Mouse (Mus musculus) forebrain, embryonic 11.5 days (tissue): ENCODE data around the gene Pdk2. TPM values are rescaled to one million over a fixed set of nuclear protein-coding genes. Genes with fewer than 3 reads are reported as not detected.
"Not testable (repeated sequence)": the region's sequence is repeated elsewhere in the genome, so short reads cannot be mapped to it uniquely, and the experiment has no call there.

Experiments used
- ATAC-seq: fragments of 200-750 bp; cut with Nextera tagmentation; replicated peaks from 2 replicates; pipeline ENCODE4 v1.8.0; 2017; ENCODE audit warnings: moderate TSS enrichment; ENCODE audit not compliant: low FRiP score
- DNase-seq: peaks from one replicate; pipeline ENCODE4 v3.0.0-alpha.2; 2017; ENCODE audit warnings: low spot score
- H3K27ac ChIP-seq: fragments of 300-500 bp; sonication (generic); 2 replicates; pipeline ENCODE4 v1.5.1; 2014; ENCODE audit warnings: low read depth, low read length
- H3K27me3 ChIP-seq: fragments of 300-500 bp; sonication (generic); 2 replicates; pipeline ENCODE4 v1.6.1; 2014; ENCODE audit warnings: mild to moderate bottlenecking, low read length, mixed read lengths; ENCODE audit not compliant: control insufficient read depth, insufficient read depth
- H3K36me3 ChIP-seq: fragments of 300-500 bp; sonication (generic); 2 replicates; pipeline ENCODE4 v1.6.1; 2014; ENCODE audit warnings: mild to moderate bottlenecking, low read length, moderate library complexity, mixed read lengths; ENCODE audit not compliant: control insufficient read depth, insufficient read depth
- H3K4me1 ChIP-seq: fragments of 300-500 bp; sonication (generic); replicated peaks from 2 replicates; pipeline ENCODE4 v1.6.1; 2014; ENCODE audit warnings: low read length, mixed read lengths; ENCODE audit not compliant: control insufficient read depth, insufficient read depth
- H3K4me2 ChIP-seq: fragments of 300-500 bp; sonication (generic); 2 replicates; pipeline ENCODE4 v1.6.1; 2014; ENCODE audit warnings: low read depth, mild to moderate bottlenecking, low read length, moderate library complexity, mixed read lengths; ENCODE audit not compliant: severe bottlenecking
- H3K4me3 ChIP-seq: fragments of 300-500 bp; sonication (generic); 2 replicates; pipeline ENCODE4 v1.5.1; 2014; ENCODE audit warnings: low read depth, low read length
- H3K9ac ChIP-seq: fragments of 300-500 bp; sonication (generic); 2 replicates; pipeline ENCODE4 v1.6.1; 2014; ENCODE audit warnings: low read length
- H3K9me3 ChIP-seq: fragments of 300-500 bp; sonication (generic); 2 replicates; pipeline ENCODE4 v1.6.1; 2016; ENCODE audit warnings: low read length, mixed read lengths; ENCODE audit not compliant: control insufficient read depth
- WGBS: fragments of 180-500 bp; shearing (Covaris S2); extraction: QIAGEN DNeasy Blood & Tissue Kit; methylation state at CpG from one replicate; pipeline ENCODE4 v1.1.7; 2014; 5-methylcytosine and 5-hydroxymethylcytosine counted together
- polyA plus RNA-seq: library from polyadenylated mRNA; unstranded; fragments of >200 nt; fragmentation: Nextera tagmentation; extraction: Ambion mirVana; gene quantifications from 2 replicates; pipeline ENCODE4 v1.2.1, GENCODE M21; 2014

Gene Pdk2
- polyA plus RNA-seq, 1 experiment from 2014 or later = 17.4 TPM

DNA sequence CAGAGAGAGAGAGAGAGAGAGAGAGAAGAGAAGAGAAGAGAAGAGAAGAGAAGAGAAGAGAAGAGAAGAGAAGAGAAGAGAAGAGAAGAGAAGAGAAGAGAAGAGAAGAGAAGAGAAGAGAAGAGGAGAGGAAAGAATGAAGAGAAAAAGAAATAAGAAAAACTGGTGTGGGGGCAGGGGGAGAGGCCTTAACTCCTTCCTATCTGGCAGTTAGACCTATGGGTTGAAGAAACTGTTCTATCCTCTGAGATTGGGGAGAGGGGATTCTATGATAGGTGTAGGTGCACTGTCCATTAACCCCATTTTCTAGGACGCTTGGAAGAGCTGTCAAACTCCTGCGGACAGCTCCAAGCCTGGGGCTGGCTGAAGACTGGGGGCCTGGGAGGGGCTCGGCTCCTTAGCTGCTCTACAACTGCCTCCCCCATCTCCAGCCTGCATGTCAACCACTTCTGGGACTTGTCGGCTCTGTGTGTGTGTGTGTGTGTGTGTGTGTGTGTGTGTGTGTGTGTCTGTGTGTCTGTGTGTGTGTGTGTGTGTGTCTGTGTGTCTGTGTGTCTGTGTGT, 30.2 kb downstream of the Pdk2 start:
- not testable (repeated sequence) for H3K36me3 ChIP-seq, ATAC-seq, H3K9me3 ChIP-seq, H3K27me3 ChIP-seq, DNase-seq
- peak overlapping the region; percentile 98 for H3K9ac ChIP-seq
- H3K4me3 ChIP-seq = peak overlapping the region; percentile 85
- peak overlapping the region; percentile 77 for H3K4me2 ChIP-seq
- WGBS = 8% methylated on average over 3 of the region's 4 CpGs
- H3K27ac ChIP-seq = peak overlapping the region; percentile 28; the same call in 1 of the 2 replicates
- peaks cover 22% of the 10 kb centered on the region for H3K4me1 ChIP-seq

DNA sequence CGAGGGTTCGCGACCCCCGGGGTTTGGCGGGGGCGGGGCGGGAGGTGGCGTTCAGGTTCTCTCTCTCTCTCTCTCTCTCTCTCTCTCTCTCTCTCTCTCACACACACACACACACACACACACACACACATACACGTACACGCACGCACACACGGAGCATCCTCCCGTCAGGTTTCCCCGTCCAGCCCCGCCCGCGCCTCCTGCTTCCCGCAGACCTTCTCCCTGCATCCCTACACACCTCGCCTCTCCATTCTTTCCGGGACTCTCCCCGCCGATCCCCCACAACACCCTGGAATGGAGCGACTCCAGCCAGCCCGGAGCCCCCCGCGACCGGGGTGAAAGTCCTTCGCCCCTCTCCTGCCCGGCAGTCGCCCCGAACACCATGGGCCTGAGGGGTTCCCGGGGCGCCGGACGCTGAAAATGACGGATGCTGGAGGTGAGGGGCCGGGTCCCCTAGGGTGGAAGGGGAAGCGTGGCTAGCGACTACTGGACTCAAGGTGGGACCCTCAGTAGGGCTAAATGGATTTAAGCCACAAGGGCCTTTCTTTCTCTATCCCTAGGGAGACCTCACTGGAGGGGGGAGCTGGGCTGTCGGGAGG, 30.9 kb downstream of the Pdk2 start:
- DNase-seq = no peak
- no peaks in the 10 kb centered on the region for H3K27me3 ChIP-seq
- H3K4me1 ChIP-seq = peaks cover 22% of the 10 kb centered on the region
- H3K4me2 ChIP-seq = peak overlapping the region; percentile 77
- ATAC-seq = peak; percentile 39
- H3K36me3 ChIP-seq = peaks cover 2% of the 10 kb centered on the region; the same call in 1 of the 2 replicates
- H3K9ac ChIP-seq = peak overlapping the region; percentile 98
- no peaks in the 10 kb centered on the region for H3K9me3 ChIP-seq
- under 1% methylated on average over 37 of the region's 40 CpGs for WGBS
- H3K27ac ChIP-seq = peak overlapping the region; percentile 93
- peak overlapping the region; percentile 85 for H3K4me3 ChIP-seq

DNA sequence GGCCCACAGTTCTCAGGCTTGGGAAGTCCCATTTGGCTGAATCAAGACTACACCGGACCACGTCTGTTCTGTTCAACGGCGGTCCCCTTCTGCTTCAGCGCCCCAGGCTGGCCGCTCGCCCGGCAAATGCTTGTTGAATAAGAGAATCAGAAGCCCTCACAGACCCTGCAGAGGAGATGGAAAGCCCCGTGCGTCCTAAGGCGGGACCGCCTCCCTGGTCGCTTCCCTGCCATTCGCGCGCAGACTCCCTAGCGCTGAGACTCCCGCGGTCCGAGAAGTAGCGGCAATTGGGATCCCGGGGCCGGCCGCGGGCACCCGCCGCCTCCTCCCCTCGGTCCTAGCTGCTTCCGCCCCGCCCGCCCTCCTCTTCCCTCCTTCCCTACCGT, 31.5 kb downstream of the Pdk2 start, which contains the start of gene Samd14:
Gene Samd14 (plus strand): TSS at position 251 of the 386 bp plus-strand sequence.
- H3K27ac ChIP-seq = peak within 1 kb of the TSS; percentile 93
- no peaks in the 10 kb centered on the region for H3K27me3 ChIP-seq
- peak within 1 kb of the TSS; percentile 77 for H3K4me2 ChIP-seq
- under 1% methylated on average over 31 of the region's 32 CpGs for WGBS
- H3K4me3 ChIP-seq = peak within 1 kb of the TSS; percentile 85
- peaks cover 22% of the 10 kb centered on the region for H3K4me1 ChIP-seq
- H3K9ac ChIP-seq = peak within 1 kb of the TSS; percentile 98
- peak; percentile 92 for DNase-seq
- H3K9me3 ChIP-seq = no peaks in the 10 kb centered on the region
- ATAC-seq = peak; percentile 79
- H3K36me3 ChIP-seq = peaks cover 2% of the 10 kb centered on the region; the same call in 1 of the 2 replicates

DNA sequence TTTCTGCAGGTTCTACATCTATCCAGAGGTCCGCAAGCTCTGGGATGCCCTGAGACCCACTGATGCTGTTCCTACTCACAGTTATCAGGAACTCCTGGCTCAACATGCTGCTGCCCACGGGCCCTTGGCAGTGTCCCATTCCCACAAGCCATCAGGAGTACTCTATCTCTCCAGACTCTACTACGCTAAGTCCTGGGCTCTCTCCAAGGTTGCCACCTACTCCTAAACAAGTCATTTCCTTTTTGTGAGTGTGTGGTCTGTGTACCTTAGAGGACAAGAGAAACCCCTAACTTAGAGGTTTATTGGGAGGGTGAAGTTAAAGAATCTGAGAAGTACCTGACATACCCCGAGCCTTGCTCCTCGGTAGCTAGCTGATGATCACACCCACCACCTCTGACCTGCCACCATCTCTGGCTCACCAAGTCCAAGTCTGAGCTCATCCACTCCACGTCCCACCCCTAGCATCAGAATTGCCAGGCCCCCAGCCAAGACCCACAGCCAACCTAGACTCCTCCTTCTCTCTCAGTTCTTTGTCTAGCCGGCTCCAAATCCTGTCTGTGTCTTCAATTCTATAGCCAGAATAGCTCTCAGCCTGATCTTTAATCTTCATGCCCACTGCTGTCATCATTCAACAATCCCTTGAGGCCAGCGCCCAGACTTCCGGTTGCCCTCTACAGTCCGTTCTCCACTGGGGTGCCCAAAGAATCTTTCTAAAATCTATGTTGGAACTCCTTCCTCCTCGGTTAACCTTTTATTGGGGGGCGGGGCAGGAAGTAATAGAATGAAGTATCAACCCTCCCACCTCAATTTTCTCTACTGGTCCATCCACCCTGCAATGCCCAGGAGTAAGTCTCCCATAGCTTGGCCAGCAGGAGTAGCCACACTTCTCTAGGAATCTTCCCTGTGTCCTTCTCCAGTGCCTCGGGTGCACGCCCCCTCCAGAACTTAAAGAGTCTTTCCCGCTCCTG, 32.2 kb downstream of the Pdk2 start:
- Histone ChIP-seq H3K4me3 (peak overlapping the region; percentile 85), H3K27me3 (no peaks in the 10 kb centered on the region), H3K4me2 (peak overlapping the region; percentile 77), H3K36me3 (peaks cover 2% of the 10 kb centered on the region; the same call in 1 of the 2 replicates), H3K27ac (peak overlapping the region; percentile 93), H3K9ac (peak overlapping the region; percentile 98), H3K4me1 (peaks cover 21% of the 10 kb centered on the region), H3K9me3 (no peaks in the 10 kb centered on the region)
- 38% methylated on average over 15 of the region's 15 CpGs for WGBS
- DNase-seq (no peak), ATAC-seq (peak; percentile 43)

DNA sequence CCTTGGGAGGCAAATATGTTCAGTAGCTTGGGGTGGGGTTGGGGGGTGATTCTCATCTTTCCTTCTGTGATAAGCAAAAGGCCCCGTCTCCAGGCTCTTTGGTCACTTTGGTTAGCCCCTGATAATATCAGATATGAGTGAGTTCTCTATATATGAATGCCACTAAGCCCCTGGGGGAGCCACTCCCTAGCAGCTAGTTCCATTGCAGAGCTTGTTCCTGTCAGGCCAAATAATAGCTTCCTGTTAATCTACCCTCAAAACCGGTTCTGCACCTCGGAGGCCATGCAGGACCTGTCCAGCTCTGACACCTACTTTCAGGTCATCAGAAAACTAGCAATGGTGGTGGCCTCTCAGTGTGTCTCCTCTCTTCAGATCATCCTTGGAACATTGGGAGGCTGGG, 33.7 kb downstream of the Pdk2 start:
- WGBS = 80% methylated on average over 3 of the region's 3 CpGs
- H3K4me1 ChIP-seq = peaks cover 19% of the 10 kb centered on the region
- no peak overlapping the region for H3K4me3 ChIP-seq
- H3K36me3 ChIP-seq = peaks cover 9% of the 10 kb centered on the region; the same call in 1 of the 2 replicates
- no peaks in the 10 kb centered on the region for H3K9me3 ChIP-seq
- no peak overlapping the region for H3K9ac ChIP-seq
- H3K27ac ChIP-seq = no peak overlapping the region; the same call in 1 of the 2 replicates
- no peak for DNase-seq
- no peak for ATAC-seq
- H3K27me3 ChIP-seq = no peaks in the 10 kb centered on the region
- peak overlapping the region; percentile 85; the same call in 1 of the 2 replicates for H3K4me2 ChIP-seq

DNA sequence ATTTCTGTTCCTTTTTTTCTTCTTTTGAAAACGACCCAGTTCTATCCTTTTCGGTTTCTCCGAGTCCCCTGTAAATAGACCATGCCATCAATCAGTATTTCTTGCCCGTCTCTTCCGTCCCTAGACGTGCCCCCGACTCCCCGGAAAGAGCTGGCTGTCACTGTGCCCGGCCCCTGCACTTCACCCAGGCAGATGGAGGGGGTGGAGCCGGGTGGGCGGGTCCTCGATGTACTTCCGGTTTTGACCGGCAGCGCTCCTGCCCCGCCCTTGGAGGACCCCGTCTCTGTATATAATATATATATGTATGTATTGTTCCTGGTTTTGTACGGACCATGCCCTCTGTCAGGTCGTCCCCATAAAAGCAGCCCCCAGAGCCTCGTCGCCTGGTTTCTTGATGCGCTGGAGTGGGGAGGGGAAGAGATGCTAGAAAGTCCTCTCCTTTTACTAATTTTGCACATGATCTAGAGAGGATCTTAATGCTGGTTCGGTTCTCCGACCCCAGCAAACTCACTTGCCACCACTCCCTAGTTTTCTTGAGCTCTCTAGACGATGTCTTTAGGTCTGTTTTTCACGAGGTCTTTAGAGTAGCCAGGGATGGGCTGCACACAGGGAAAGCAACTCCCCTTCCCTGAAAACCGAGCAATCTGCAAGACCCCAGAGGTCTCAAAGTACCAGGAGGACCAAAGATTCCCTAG, 34.5 kb downstream of the Pdk2 start:
- Histone ChIP-seq H3K36me3 (peaks cover 13% of the 10 kb centered on the region; the same call in 1 of the 2 replicates), H3K27me3 (no peaks in the 10 kb centered on the region), H3K9me3 (no peaks in the 10 kb centered on the region), H3K4me1 (peaks cover 16% of the 10 kb centered on the region), H3K4me3 (peak overlapping the region; percentile 36), H3K9ac (peak overlapping the region; percentile 65), H3K4me2 (peak overlapping the region; percentile 85), H3K27ac (peak overlapping the region; percentile 12; the same call in 1 of the 2 replicates)
- ATAC-seq = peak; percentile 65
- peak; percentile 92 for DNase-seq
- WGBS = 2% methylated on average over 27 of the region's 27 CpGs

DNA sequence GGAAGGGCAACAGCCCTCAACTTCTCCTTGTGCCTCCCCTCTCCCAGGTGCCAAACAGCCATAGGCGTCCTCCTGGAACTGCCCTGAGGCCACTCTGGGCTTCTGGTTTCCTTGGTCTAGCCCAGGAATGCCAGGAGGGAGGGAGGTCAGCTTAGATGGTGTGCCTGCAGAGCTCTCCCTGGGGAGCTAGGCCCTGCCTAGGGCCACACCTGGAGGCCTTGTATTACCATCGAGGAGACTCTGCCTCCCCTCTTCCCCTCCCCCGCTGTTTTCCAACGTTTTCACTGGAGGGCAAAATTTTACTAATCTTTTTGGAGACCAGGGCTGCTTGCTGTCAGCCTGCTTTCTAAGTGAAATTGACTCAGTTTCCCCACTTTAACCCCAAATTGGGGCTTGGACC, 35.1 kb downstream of the Pdk2 start:
- H3K9ac ChIP-seq = peak overlapping the region; percentile 30
- H3K36me3 ChIP-seq = peaks cover 13% of the 10 kb centered on the region; the same call in 1 of the 2 replicates
- ATAC-seq = no peak
- H3K9me3 ChIP-seq = no peaks in the 10 kb centered on the region
- DNase-seq = no peak
- WGBS = 43% methylated on average over 4 of the region's 4 CpGs
- H3K27me3 ChIP-seq = no peaks in the 10 kb centered on the region
- H3K4me2 ChIP-seq = peak overlapping the region; percentile 85; the same call in 1 of the 2 replicates
- H3K27ac ChIP-seq = no peak overlapping the region
- peaks cover 12% of the 10 kb centered on the region for H3K4me1 ChIP-seq
- H3K4me3 ChIP-seq = no peak overlapping the region; the same call in 1 of the 2 replicates

DNA sequence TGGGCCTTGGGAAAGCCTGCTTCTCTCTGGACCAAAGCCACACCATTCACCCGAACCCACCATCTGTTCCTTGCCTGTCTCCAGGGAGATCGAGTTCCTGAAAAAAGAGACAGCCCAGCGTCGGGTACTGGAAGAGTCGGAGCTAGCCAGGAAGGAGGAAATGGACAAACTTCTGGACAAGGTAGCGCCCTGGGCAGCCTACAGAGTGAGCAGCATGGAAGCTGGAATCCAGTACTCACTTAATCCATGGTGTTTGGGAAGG, 36.3 kb downstream of the Pdk2 start:
- peaks cover 13% of the 10 kb centered on the region; the same call in 1 of the 2 replicates for H3K36me3 ChIP-seq
- WGBS = 80% methylated on average over 6 of the region's 6 CpGs
- no peak overlapping the region for H3K27ac ChIP-seq
- no peak overlapping the region for H3K4me3 ChIP-seq
- ATAC-seq (no peak), DNase-seq (no peak)
- peaks cover 12% of the 10 kb centered on the region for H3K4me1 ChIP-seq
- no peaks in the 10 kb centered on the region for H3K27me3 ChIP-seq
- no peaks in the 10 kb centered on the region for H3K9me3 ChIP-seq
- H3K4me2 ChIP-seq = no peak overlapping the region
- no peak overlapping the region for H3K9ac ChIP-seq
